Mouse (Mus musculus) intestine, embryonic 14.5 days (tissue): ENCODE data around the gene Slc15a4. TPM values are rescaled to one million over a fixed set of nuclear protein-coding genes. Genes with fewer than 3 reads are reported as not detected.

Experiments
- ATAC-seq: fragments of 200-750 bp; cut with Nextera tagmentation; replicated peaks from 2 replicates; pipeline ENCODE4 v1.8.0; 2017; ENCODE audit warnings: low read depth, moderate number of reproducible peaks, moderate TSS enrichment, moderate library complexity; ENCODE audit not compliant: low FRiP score, low TSS enrichment
- DNase-seq: peaks from one replicate; pipeline ENCODE4 v3.0.0-alpha.2; 2018; ENCODE audit warnings: low spot score
- H3K27ac ChIP-seq: fragments of 300-500 bp; sonication (generic); 2 replicates; pipeline ENCODE4 v1.5.1; 2014; ENCODE audit warnings: low read depth, mild to moderate bottlenecking, control low read depth
- H3K27me3 ChIP-seq: fragments of 300-500 bp; sonication (generic); replicated peaks from 2 replicates; pipeline ENCODE4 v1.6.1; 2014; ENCODE audit warnings: low read length, control low read depth; ENCODE audit not compliant: control insufficient read depth, insufficient read depth
- H3K36me3 ChIP-seq: fragments of 300-500 bp; sonication (generic); 2 replicates; pipeline ENCODE4 v1.6.1; 2014; ENCODE audit warnings: low read length, control low read depth; ENCODE audit not compliant: control insufficient read depth, insufficient read depth
- H3K4me1 ChIP-seq: fragments of 300-500 bp; sonication (generic); replicated peaks from 2 replicates; pipeline ENCODE4 v1.6.1; 2014; ENCODE audit warnings: low read length, control low read depth, mixed read lengths; ENCODE audit not compliant: control insufficient read depth, insufficient read depth
- H3K4me2 ChIP-seq: fragments of 300-500 bp; sonication (generic); 2 replicates; pipeline ENCODE4 v1.6.1; 2014; ENCODE audit warnings: low read length
- H3K4me3 ChIP-seq: fragments of 300-500 bp; sonication (generic); 2 replicates; pipeline ENCODE4 v1.5.1; 2014; ENCODE audit warnings: low read depth, low read length, control low read depth, mixed read lengths
- H3K9ac ChIP-seq: fragments of 300-500 bp; sonication (generic); 2 replicates; pipeline ENCODE4 v1.6.1; 2014; ENCODE audit warnings: mild to moderate bottlenecking, low read length
- H3K9me3 ChIP-seq: fragments of 300-500 bp; sonication (generic); 2 replicates; pipeline ENCODE4 v1.6.1; 2016; ENCODE audit warnings: low read length, control low read depth; ENCODE audit not compliant: control insufficient read depth
- WGBS: fragments of 180-500 bp; shearing (Covaris S2); extraction: QIAGEN DNeasy Blood & Tissue Kit; methylation state at CpG from one replicate; pipeline ENCODE4 v1.1.7; 2014; 5-methylcytosine and 5-hydroxymethylcytosine counted together
- polyA plus RNA-seq: library from polyadenylated mRNA; unstranded; fragments of >200 nt; fragmentation: Nextera tagmentation; extraction: Ambion mirVana; gene quantifications from 2 replicates; pipeline ENCODE4 v1.2.1, GENCODE M21; 2014

Gene Slc15a4
- polyA plus RNA-seq, 1 experiment from 2014 or later, result 20.2 TPM

GRCm38 (mm10) chr5:127546585-127546991 is 86.1 kb downstream of the Slc15a4 start:
- ATAC-seq (no peak), DNase-seq (no peak)
- Histone ChIP-seq H3K4me3 (no peak overlapping the region), H3K27me3 (no peaks in the 10 kb centered on the region), H3K27ac (no peak overlapping the region), H3K9me3 (no peaks in the 10 kb centered on the region), H3K4me1 (no peaks in the 10 kb centered on the region), H3K36me3 (no peaks in the 10 kb centered on the region), H3K9ac (no peak overlapping the region), H3K4me2 (no peak overlapping the region)
- 87% methylated on average over 5 of the region's 5 CpGs for WGBS

Other genes starting within 250 kb of the Slc15a4 start
- 0.43 and 0.49 TPM in 2 replicates for gene Glt1d1, start 635 bp downstream of the Slc15a4 start, polyA plus RNA-seq